Mouse (Mus musculus) heart, adult 2 months (tissue): Measurements from ENCODE around the gene Sema5b. TPM values are rescaled to one million over a fixed set of nuclear protein-coding genes. Genes with fewer than 3 reads are reported as not detected.

Experiments
- DNase-seq, 2 experiments: peaks; one replicate each; pipeline ENCODE4 v3.0.0; 2021
- H3K27ac ChIP-seq: fragments of 200-600 bp; 2 replicates; pipeline ENCODE4 v1.8.1; 2022
- H3K27me3 ChIP-seq: fragments of 200-500 bp; 2 replicates; pipeline ENCODE4 v1.6.1; 2012; ENCODE audit warnings: mild to moderate bottlenecking, low read length, inconsistent platforms, mixed read lengths; ENCODE audit not compliant: control insufficient read depth, insufficient read depth
- H3K36me3 ChIP-seq: fragments of 200-500 bp; 2 replicates; pipeline ENCODE4 v1.6.1; 2012; ENCODE audit warnings: low read length, inconsistent platforms; ENCODE audit not compliant: control insufficient read depth, insufficient read depth
- H3K4me1 ChIP-seq: fragments of 200-500 bp; 2 replicates; pipeline ENCODE4 v1.6.1; 2011; ENCODE audit warnings: low read length; ENCODE audit not compliant: control insufficient read depth, insufficient read depth
- H3K4me3 ChIP-seq: fragments of 200-600 bp; 2 replicates; pipeline ENCODE4 v1.8.1; 2022
- H3K79me2 ChIP-seq: fragments of 200-500 bp; replicated peaks from 2 replicates; pipeline ENCODE4 v1.6.1; 2012; ENCODE audit warnings: mild to moderate bottlenecking, inconsistent platforms, low read length, moderate library complexity, mixed read lengths; ENCODE audit not compliant: control insufficient read depth, insufficient read depth
- H3K9ac ChIP-seq: fragments of 200-500 bp; 2 replicates; pipeline ENCODE4 v1.6.1; 2012; ENCODE audit warnings: low read depth, mild to moderate bottlenecking, control low read depth, inconsistent platforms, low read length, mixed read lengths
- CTCF ChIP-seq: fragments of 200-600 bp; IDR thresholded peaks from 2 replicates; pipeline ENCODE4 v1.8.1; 2022; ENCODE audit warnings: antibody characterized with exemption, mild to moderate bottlenecking, moderate library complexity
- EP300 ChIP-seq: fragments of 200-500 bp; IDR thresholded peaks from 2 replicates; pipeline ENCODE4 v1.6.1; 2011; ENCODE audit warnings: low read depth, low read length, control low read depth; ENCODE audit not compliant: insufficient read depth
- POLR2A ChIP-seq: fragments of 200-500 bp; IDR thresholded peaks from 2 replicates; pipeline ENCODE4 v1.6.1; 2011; ENCODE audit warnings: mild to moderate bottlenecking, low read depth, low read length, control low read depth; ENCODE audit not compliant: insufficient read depth
- WGBS: fragments of 180-500 bp; shearing (Covaris S2); methylation state at CpG from one replicate; pipeline ENCODE4 v1.1.7; 2018; 5-methylcytosine and 5-hydroxymethylcytosine counted together
- intact Hi-C: fragments of 180-260 bp; cut with DNase I; formaldehyde crosslinking; loops from one replicate; pipeline ENCODE4 v1.15.1; 2025
- polyA plus RNA-seq: library from polyadenylated mRNA; depleted of rRNA; stranded (reverse); fragments of >200 nt; gene quantifications from 2 replicates; pipeline ENCODE4 v1.2.3, GENCODE M21; 2012
- total RNA-seq, 2 experiments: library from RNA; stranded (reverse); gene quantifications; 2 replicates each; pipeline ENCODE4 v1.2.3; 2021

Sema5b gene
- total and polyA plus RNA-seq, 3 experiments: 1.5 to 3.0 (median 1.8) TPM

DNA sequence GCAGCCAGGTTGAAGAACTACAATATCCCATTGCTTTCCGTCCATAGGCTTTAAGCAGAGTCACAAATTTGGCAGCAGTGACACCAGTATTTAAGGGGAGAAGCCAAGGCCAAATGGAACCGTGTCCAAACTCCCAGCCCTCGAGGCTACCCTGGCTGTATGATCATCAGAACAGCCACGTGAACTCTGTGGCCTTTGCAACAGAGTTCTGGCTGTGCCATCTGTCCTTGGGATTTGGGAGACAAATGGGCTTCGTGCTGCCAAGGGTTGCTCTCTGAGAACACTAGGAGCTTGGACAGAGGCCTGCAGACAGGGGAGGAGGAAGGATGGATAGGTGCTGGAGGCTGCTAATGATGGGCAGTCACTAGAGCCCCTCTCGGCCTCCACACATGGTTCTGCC, 111.3 kb downstream of the Sema5b start:
- H3K4me1 ChIP-seq: no peaks in the 10 kb centered on the region
- DNase-seq: peak in 1 of 2 experiments; percentile 56

GRCm38 (mm10) chr16:35652706-35653105, 111.8 kb downstream of the Sema5b start:
- Histone ChIP-seq H3K4me3 (no peak overlapping the region), H3K79me2 (no peaks in the 10 kb centered on the region), H3K27me3 (no peaks in the 10 kb centered on the region), H3K4me1 (no peaks in the 10 kb centered on the region), H3K36me3 (no peaks in the 10 kb centered on the region), H3K9ac (no peak overlapping the region), H3K27ac (no peak overlapping the region)
- TF ChIP-seq CTCF: no peak
- intact Hi-C loops: no loop called here
- no peak for DNase-seq
- WGBS: 77% methylated on average over 3 of the region's 3 CpGs

More for the DNA sequence above, 111.3 kb downstream of the Sema5b start:
- intact Hi-C loops: no loop called here
- Histone ChIP-seq H3K79me2 (no peaks in the 10 kb centered on the region), H3K4me3 (no peak overlapping the region), H3K27me3 (no peaks in the 10 kb centered on the region), H3K36me3 (no peaks in the 10 kb centered on the region), H3K27ac (no peak overlapping the region), H3K9ac (no peak overlapping the region)
- TF ChIP-seq EP300 (0 out of 2 replicates have a peak, but pooled peaks have one; percentile 36), CTCF (no peak), POLR2A (no peak)
- WGBS: 34% methylated on average over 6 of the region's 6 CpGs

DNA sequence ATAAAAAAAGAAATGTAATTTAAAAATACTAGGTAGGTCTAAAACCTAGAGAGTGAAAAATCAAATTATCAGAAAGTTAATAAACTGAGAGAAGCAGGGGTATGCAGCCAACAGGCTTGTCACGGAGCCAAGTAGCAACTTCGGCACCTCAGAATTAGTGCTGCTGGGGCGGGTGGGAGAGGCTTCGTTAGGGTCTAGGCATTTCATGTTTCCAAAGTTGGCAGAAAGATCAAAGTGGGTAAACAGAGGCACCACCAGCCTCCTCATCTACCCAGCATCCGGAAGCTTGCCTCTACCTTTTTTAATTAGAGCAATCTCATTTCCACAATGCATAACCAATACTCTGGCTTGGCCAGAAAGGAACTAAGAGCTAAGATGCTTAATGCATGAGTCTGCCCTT, 113.0 kb downstream of the Sema5b start:
- TF ChIP-seq EP300: no peak
- no peak for TF ChIP-seq CTCF
- no peak for TF ChIP-seq POLR2A
- Histone ChIP-seq H3K79me2 (no peaks in the 10 kb centered on the region), H3K9ac (no peak overlapping the region), H3K4me3 (no peak overlapping the region), H3K36me3 (no peaks in the 10 kb centered on the region), H3K4me1 (no peaks in the 10 kb centered on the region), H3K27ac (no peak overlapping the region), H3K27me3 (no peaks in the 10 kb centered on the region)
- 85% methylated on average over 5 of the region's 5 CpGs for WGBS
- DNase-seq: no peak
- intact Hi-C loops: no loop called here

GRCm38 (mm10) chr16:35660222-35660621, 119.3 kb downstream of the Sema5b start:
- WGBS: 13% methylated on average over 36 of the region's 36 CpGs
- no peak overlapping the region for H3K27ac ChIP-seq
- peak in 1 of 2 experiments; percentile 24 for DNase-seq

GRCm38 (mm10) chr16:35663831-35664414, 123.0 kb downstream of the Sema5b start:
- WGBS: 92% methylated on average over 9 of the region's 9 CpGs
- H3K79me2 ChIP-seq: no peaks in the 10 kb centered on the region
- no peaks in the 10 kb centered on the region for H3K36me3 ChIP-seq
- no peak overlapping the region for H3K4me3 ChIP-seq
- no peaks in the 10 kb centered on the region for H3K4me1 ChIP-seq
- TF ChIP-seq POLR2A (no peak), CTCF (no peak), EP300 (no peak)
- H3K27ac ChIP-seq: no peak overlapping the region
- DNase-seq: no peak
- peaks cover 11% of the 10 kb centered on the region for H3K27me3 ChIP-seq
- intact Hi-C loops: no loop called here
- H3K9ac ChIP-seq: no peak overlapping the region

More at GRCm38 (mm10) chr16:35660222-35660621, 119.3 kb downstream of the Sema5b start:
- no peaks in the 10 kb centered on the region for H3K4me1 ChIP-seq
- H3K79me2 ChIP-seq: no peaks in the 10 kb centered on the region
- TF ChIP-seq POLR2A (no peak), CTCF (no peak), EP300 (no peak)
- H3K4me3 ChIP-seq: peak overlapping the region; percentile 20
- H3K36me3 ChIP-seq: no peaks in the 10 kb centered on the region
- H3K9ac ChIP-seq: peak overlapping the region; percentile 19
- H3K27me3 ChIP-seq: peaks cover 11% of the 10 kb centered on the region
- intact Hi-C loops: no loop called here

DNA sequence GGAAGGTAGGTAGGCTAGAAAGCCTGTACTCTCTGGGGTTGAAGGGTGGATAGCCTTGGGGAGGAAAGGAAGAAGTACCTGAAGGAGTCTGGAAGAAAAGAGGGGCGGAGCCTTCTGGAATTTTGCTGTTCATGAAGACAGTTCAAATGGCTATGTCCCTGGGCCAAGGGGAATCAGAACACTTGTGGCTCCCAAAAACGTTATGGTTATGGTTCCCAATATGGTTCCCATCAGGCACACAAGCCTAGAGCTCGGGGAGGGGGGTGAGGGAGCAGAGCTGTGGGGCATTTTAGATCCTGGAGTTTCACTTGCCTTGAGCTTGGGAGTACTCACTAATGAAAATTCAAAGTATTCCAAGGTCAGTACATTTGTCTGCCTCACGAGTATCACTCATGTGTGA, 123.9 kb downstream of the Sema5b start:
- intact Hi-C loops: no loop called here
- no peak overlapping the region for H3K4me3 ChIP-seq
- WGBS: 77% methylated on average over 4 of the region's 4 CpGs
- H3K79me2 ChIP-seq: no peaks in the 10 kb centered on the region
- no peak overlapping the region for H3K9ac ChIP-seq
- no peak for TF ChIP-seq POLR2A
- TF ChIP-seq EP300: no peak
- no peak for DNase-seq
- H3K36me3 ChIP-seq: no peaks in the 10 kb centered on the region
- H3K27ac ChIP-seq: no peak overlapping the region
- H3K27me3 ChIP-seq: peaks cover 7% of the 10 kb centered on the region
- no peaks in the 10 kb centered on the region for H3K4me1 ChIP-seq
